Mouse (Mus musculus): ENCODE data around the gene 1700008O03Rik. TPM values are rescaled to one million over a fixed set of nuclear protein-coding genes. Genes with fewer than 3 reads are reported as not detected.

1700008O03Rik gene
- total and polyA plus RNA-seq, 3 experiments, result 0.95 TPM; not detected in 2

GRCm38 (mm10) chr7:44311713-44312304 is 73.8 kb downstream of the 1700008O03Rik start:
- H3K9me3 ChIP-seq (replicated peaks; ENCODE audit: insufficient read depth, low read length), result no peaks in the 10 kb centered on the region
- no peak overlapping the region for H3K9ac ChIP-seq (ENCODE audit: control insufficient read depth, low read depth, low read length, poor library complexity, severe bottlenecking)
- TF ChIP-seq SMC3 (IDR thresholded peaks at IDR 0.05; ENCODE audit: low read depth, low read length) (no peak), MXI1 (IDR thresholded peaks at IDR 0.05; ENCODE audit: low read depth, low read length) (no peak), POLR2AphosphoS5 (IDR thresholded peaks at IDR 0.05; ENCODE audit: borderline replicate concordance, low read depth, low read length) (no peak), MEF2A (IDR thresholded peaks at IDR 0.05; ENCODE audit: extremely low read depth, insufficient replicate concordance, low read depth, low read length, poor library complexity, severe bottlenecking) (no peak), JUND (IDR thresholded peaks at IDR 0.05; ENCODE audit: low read depth, low read length) (no peak), RCOR1 (IDR thresholded peaks at IDR 0.05; ENCODE audit: low read depth, low read length) (no peak), SIN3A (IDR thresholded peaks at IDR 0.05; ENCODE audit: low read length) (no peak), TAL1 (IDR thresholded peaks at IDR 0.05; ENCODE audit: low read length) (no peak), EP300 (IDR thresholded peaks at IDR 0.05; ENCODE audit: low read depth in 1 of 2, low read length in 2 of 2) (no peak), MYC (IDR thresholded peaks at IDR 0.05; ENCODE audit: low read depth, low read length) (no peak), ZMIZ1 (IDR thresholded peaks at IDR 0.05; ENCODE audit: low read depth, low read length) (no peak), POLR2A (IDR thresholded peaks at IDR 0.05; ENCODE audit: control insufficient read depth in 1 of 2, insufficient read depth in 1 of 2, low read depth in 1 of 2, low read length in 2 of 2, poor library complexity in 1 of 2) (no peak), POLR2AphosphoS2 (IDR thresholded peaks at IDR 0.05; ENCODE audit: low read length) (no peak), ETS1 (IDR thresholded peaks at IDR 0.05; ENCODE audit: low read depth, low read length) (no peak), TBP (IDR thresholded peaks at IDR 0.05; ENCODE audit: low read depth, low read length) (no peak), CHD2 (IDR thresholded peaks at IDR 0.05; ENCODE audit: low read length) (no peak), NELFE (IDR thresholded peaks at IDR 0.05; ENCODE audit: low read depth, low read length) (no peak)
- H3K36me3 ChIP-seq (ENCODE audit: control insufficient read depth in 1 of 2, insufficient read depth in 2 of 2, low read length in 2 of 2), result no peaks in the 10 kb centered on the region
- no peak overlapping the region for H3K4me3 ChIP-seq (ENCODE audit: control insufficient read depth in 1 of 2, insufficient read depth in 1 of 2, low read depth in 2 of 2, low read length in 2 of 2)
- no peak for DNase-seq (ENCODE audit: low read depth, low spot score)
- no peak overlapping the region for H3K27ac ChIP-seq (ENCODE audit: control insufficient read depth, low read depth, low read length)
- H3K79me2 ChIP-seq (ENCODE audit: control insufficient read depth, insufficient read depth, low read length, poor library complexity), result no peaks in the 10 kb centered on the region
- no peaks in the 10 kb centered on the region for H3K4me1 ChIP-seq (ENCODE audit: control insufficient read depth in 1 of 2, insufficient read depth in 2 of 2, low read length in 2 of 2)
- peaks cover 3 to 6% of the 10 kb centered on the region in 2 experiments; a peak in 3 of 4 replicates for H3K27me3 ChIP-seq (ENCODE audit: control insufficient read depth in 1 of 2, insufficient read depth in 2 of 2, low read length in 2 of 2)

- no peak overlapping the region for H3K27ac ChIP-seq (ENCODE audit: control insufficient read depth, low read depth, low read length)
- TF ChIP-seq UBTF (IDR thresholded peaks at IDR 0.05; ENCODE audit: borderline replicate concordance, insufficient read depth, low read depth, low read length), result no peak
- TF ChIP-seq USF2 (IDR thresholded peaks at IDR 0.05; ENCODE audit: borderline replicate concordance in 1 of 2, insufficient read depth in 1 of 2, low read depth in 1 of 2, low read length in 2 of 2), result no peak
- no peak for TF ChIP-seq MAX (IDR thresholded peaks at IDR 0.05; ENCODE audit: low read length)
- no peak for TF ChIP-seq TBP (IDR thresholded peaks at IDR 0.05; ENCODE audit: low read depth, low read length)
- no peak for TF ChIP-seq MYC (IDR thresholded peaks at IDR 0.05; ENCODE audit: low read depth, low read length)
- TF ChIP-seq ZKSCAN1 (IDR thresholded peaks at IDR 0.05; ENCODE audit: low read depth, low read length), result no peak
- no peak for TF ChIP-seq RCOR1 (IDR thresholded peaks at IDR 0.05; ENCODE audit: low read depth, low read length)
- TF ChIP-seq CTCF (IDR thresholded peaks at IDR 0.05 in 2 of 3, conservative IDR thresholded peaks at IDR 0.05 in 1 of 3; ENCODE audit: control insufficient read depth in 1 of 3, insufficient read depth in 1 of 3, low read depth in 2 of 3, low read length in 3 of 3, poor library complexity in 1 of 3, severe bottlenecking in 1 of 3), result no peak
- no peak overlapping the region for H3K9ac ChIP-seq (ENCODE audit: control insufficient read depth, low read depth, low read length, poor library complexity, severe bottlenecking)
- no peak for DNase-seq (ENCODE audit: low read depth, low spot score)
- no peak overlapping the region for H3K4me3 ChIP-seq (ENCODE audit: control insufficient read depth in 1 of 2, insufficient read depth in 1 of 2, low read depth in 2 of 2, low read length in 2 of 2)
- no peaks in the 10 kb centered on the region for H3K79me2 ChIP-seq (ENCODE audit: control insufficient read depth, insufficient read depth, low read length, poor library complexity)
- peaks cover 0 to under 1% of the 10 kb centered on the region in 2 experiments; a peak in 2 of 4 replicates for H3K4me1 ChIP-seq (ENCODE audit: control insufficient read depth in 1 of 2, insufficient read depth in 2 of 2, low read length in 2 of 2)
- peaks cover 0 to under 1% of the 10 kb centered on the region in 2 experiments; a peak in 1 of 4 replicates for H3K36me3 ChIP-seq (ENCODE audit: control insufficient read depth in 1 of 2, insufficient read depth in 2 of 2, low read length in 2 of 2)
- H3K9me3 ChIP-seq (replicated peaks; ENCODE audit: insufficient read depth, low read length), result no peaks in the 10 kb centered on the region
- peaks cover 3 to 6% of the 10 kb centered on the region in 2 experiments; a peak in 3 of 4 replicates for H3K27me3 ChIP-seq (ENCODE audit: control insufficient read depth in 1 of 2, insufficient read depth in 2 of 2, low read length in 2 of 2)
Measured at GRCm38 (mm10) chr7:44310878-44311712, 74.5 kb downstream of the 1700008O03Rik start.
